Mouse (Mus musculus): ENCODE results near the gene Sugct. TPM values are rescaled to one million over a fixed set of nuclear protein-coding genes. Genes with fewer than 3 reads are reported as not detected.

Gene Sugct
- total and polyA plus RNA-seq, 2 experiments from 2014 or later, result 1.4 to 2.1 TPM

DNA sequence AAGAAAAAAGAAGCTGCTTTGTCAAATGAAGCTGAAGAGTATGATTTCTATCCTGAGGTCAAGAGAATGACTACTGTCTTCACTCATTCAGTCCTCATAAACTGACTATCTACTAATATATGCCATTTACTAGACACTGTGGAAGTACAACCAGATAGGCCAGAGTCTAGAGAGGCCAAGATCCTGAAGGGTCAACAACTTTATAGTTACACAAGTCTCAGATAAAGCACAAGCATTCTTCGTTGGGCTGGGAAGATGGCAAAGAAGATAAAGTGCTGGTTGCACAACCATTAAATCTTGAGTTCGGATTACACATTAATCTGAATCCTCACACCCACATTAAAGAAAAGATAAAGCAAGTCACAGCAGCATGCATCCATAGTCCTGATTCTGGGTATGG lies 653.0 kb downstream of the Sugct start:
- H3K27ac ChIP-seq (ENCODE audit: low read depth, low read length), result no peak overlapping the region
- no peak for TF ChIP-seq CTCF (IDR thresholded peaks at IDR 0.05; ENCODE audit: low read depth)
- ATAC-seq (no peak), DNase-seq (no peak)
- H3K4me1 ChIP-seq (ENCODE audit: insufficient read depth), result no peaks in the 10 kb centered on the region
- no peaks in the 10 kb centered on the region for H3K27me3 ChIP-seq (ENCODE audit: insufficient read depth, low read length)
- no peak overlapping the region for H3K9ac ChIP-seq
- no peaks in the 10 kb centered on the region for H3K36me3 ChIP-seq (ENCODE audit: insufficient read depth)
- H3K4me3 ChIP-seq (ENCODE audit: low read depth, low read length), result no peak overlapping the region
- WGBS, result 93% methylated on average over 2 of the region's 2 CpGs
- no peak overlapping the region for H3K4me2 ChIP-seq (ENCODE audit: low read depth)
- no peaks in the 10 kb centered on the region for H3K9me3 ChIP-seq (ENCODE audit: low read length)

DNA sequence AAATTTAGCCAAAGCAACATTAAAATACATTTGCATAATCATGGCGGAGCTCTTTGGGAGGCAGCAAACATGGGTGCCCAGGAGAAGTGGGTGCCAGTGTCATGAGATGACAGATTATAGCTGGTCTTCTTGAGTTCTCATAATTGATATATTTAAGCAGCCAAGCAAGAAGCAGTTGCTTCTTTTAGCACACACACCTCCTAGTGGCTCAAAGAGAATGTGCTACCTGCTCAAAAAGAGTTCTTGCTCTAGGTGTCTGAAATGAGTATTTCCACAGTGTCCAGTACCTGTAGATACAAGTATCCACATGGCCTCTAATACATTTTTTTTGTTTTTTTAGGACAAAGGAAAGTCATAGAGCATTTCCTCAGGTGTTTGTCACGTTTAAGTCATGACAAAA lies 655.6 kb downstream of the Sugct start:
- Histone ChIP-seq H3K27ac (ENCODE audit: low read depth, low read length) (no peak overlapping the region), H3K4me1 (ENCODE audit: insufficient read depth) (no peaks in the 10 kb centered on the region), H3K4me3 (ENCODE audit: low read depth, low read length) (no peak overlapping the region), H3K4me2 (ENCODE audit: low read depth) (no peak overlapping the region), H3K9ac (no peak overlapping the region), H3K36me3 (ENCODE audit: insufficient read depth) (no peaks in the 10 kb centered on the region), H3K9me3 (ENCODE audit: low read length) (no peaks in the 10 kb centered on the region), H3K27me3 (ENCODE audit: insufficient read depth, low read length) (no peaks in the 10 kb centered on the region)
- peak; percentile 18; the same call in 1 of the 2 replicates for TF ChIP-seq CTCF (IDR thresholded peaks at IDR 0.05; ENCODE audit: low read depth)
- WGBS, result 72% methylated on average over 2 of the region's 2 CpGs
- DNase-seq (peak; percentile 7), ATAC-seq (no peak)

DNA sequence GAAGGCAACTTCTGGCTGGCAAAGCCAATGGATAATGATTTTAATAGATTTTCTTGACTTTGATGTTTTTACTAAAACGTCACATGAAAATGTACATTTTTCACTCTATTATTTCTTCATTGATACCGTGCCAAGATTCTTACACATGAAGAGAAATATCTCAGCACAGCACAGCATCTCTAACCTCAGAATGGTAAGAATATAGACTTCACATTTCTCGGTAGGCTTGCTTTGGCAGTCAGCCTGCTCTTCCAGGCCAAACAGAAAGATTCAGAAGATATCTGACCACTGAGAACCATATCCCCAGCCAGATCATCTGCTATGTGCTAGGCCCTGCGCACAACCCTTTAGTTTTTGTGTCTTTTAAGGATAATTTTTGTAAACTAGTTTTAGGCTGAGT lies 657.0 kb downstream of the Sugct start:
- Histone ChIP-seq H3K4me1 (ENCODE audit: insufficient read depth) (no peaks in the 10 kb centered on the region), H3K36me3 (ENCODE audit: insufficient read depth) (no peaks in the 10 kb centered on the region), H3K27me3 (ENCODE audit: insufficient read depth, low read length) (no peaks in the 10 kb centered on the region), H3K9me3 (ENCODE audit: low read length) (no peaks in the 10 kb centered on the region), H3K4me3 (ENCODE audit: low read depth, low read length) (no peak overlapping the region), H3K27ac (ENCODE audit: low read depth, low read length) (no peak overlapping the region), H3K4me2 (ENCODE audit: low read depth) (no peak overlapping the region), H3K9ac (no peak overlapping the region)
- DNase-seq, result no peak
- 78% methylated on average over 4 of the region's 4 CpGs for WGBS
- no peak for ATAC-seq
- no peak for TF ChIP-seq CTCF (IDR thresholded peaks at IDR 0.05; ENCODE audit: low read depth)

DNA sequence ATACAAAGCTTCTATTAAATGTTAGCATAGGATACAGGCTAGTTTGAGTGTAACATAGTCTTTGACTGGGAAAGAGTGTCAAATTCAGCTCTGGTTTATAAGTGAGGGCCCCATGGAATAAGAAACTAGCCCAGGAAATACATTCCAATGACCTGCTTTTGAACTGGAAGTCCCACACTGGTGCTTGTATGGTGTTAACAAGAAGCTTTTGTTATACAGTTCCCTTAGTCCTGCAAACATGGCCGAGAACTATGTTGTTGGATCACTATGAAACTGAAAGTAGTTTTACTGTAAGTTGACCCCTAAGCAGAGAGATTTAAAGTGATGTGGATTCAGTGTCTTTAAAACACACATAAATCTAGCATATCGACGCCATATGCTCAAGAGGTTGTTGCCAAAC lies 657.5 kb downstream of the Sugct start:
- Histone ChIP-seq H3K4me2 (ENCODE audit: low read depth) (no peak overlapping the region), H3K36me3 (ENCODE audit: insufficient read depth) (no peaks in the 10 kb centered on the region), H3K4me3 (ENCODE audit: low read depth, low read length) (no peak overlapping the region), H3K27me3 (ENCODE audit: insufficient read depth, low read length) (no peaks in the 10 kb centered on the region), H3K9ac (no peak overlapping the region), H3K27ac (ENCODE audit: low read depth, low read length) (no peak overlapping the region), H3K4me1 (ENCODE audit: insufficient read depth) (no peaks in the 10 kb centered on the region), H3K9me3 (ENCODE audit: low read length) (no peaks in the 10 kb centered on the region)
- ATAC-seq (no peak), DNase-seq (peak; percentile 1)
- no peak for TF ChIP-seq CTCF (IDR thresholded peaks at IDR 0.05; ENCODE audit: low read depth)
- WGBS, result 74% methylated on average over 3 of the region's 3 CpGs

DNA sequence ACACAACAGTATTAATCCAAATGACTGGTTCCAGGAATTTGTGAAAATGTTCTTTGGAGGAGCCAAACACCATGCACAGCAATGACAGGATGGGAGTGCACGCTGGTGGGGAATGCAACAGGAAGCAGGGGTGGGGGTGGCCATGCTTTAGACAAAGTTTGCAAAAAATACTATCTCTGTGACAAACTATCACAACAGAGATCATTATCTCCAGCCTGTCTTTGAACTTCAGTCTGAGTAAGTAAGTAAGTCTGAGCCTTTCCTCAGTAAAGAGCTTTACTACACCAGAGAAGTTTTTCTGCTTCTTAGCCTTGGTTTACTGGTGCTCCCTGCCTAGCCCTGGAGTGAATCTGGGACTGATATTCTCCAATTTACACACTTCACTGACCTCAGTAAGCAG lies 664.6 kb downstream of the Sugct start:
- ATAC-seq (no peak), DNase-seq (no peak)
- Histone ChIP-seq H3K27ac (ENCODE audit: low read depth, low read length) (no peak overlapping the region), H3K4me1 (ENCODE audit: insufficient read depth) (no peaks in the 10 kb centered on the region), H3K9me3 (ENCODE audit: low read length) (no peaks in the 10 kb centered on the region), H3K4me3 (ENCODE audit: low read depth, low read length) (no peak overlapping the region), H3K27me3 (ENCODE audit: insufficient read depth, low read length) (no peaks in the 10 kb centered on the region), H3K4me2 (ENCODE audit: low read depth) (no peak overlapping the region), H3K36me3 (ENCODE audit: insufficient read depth) (no peaks in the 10 kb centered on the region), H3K9ac (no peak overlapping the region)
- TF ChIP-seq CTCF (IDR thresholded peaks at IDR 0.05; ENCODE audit: low read depth), result no peak
- WGBS, result 85% methylated on average over 1 of the region's 1 CpGs

DNA sequence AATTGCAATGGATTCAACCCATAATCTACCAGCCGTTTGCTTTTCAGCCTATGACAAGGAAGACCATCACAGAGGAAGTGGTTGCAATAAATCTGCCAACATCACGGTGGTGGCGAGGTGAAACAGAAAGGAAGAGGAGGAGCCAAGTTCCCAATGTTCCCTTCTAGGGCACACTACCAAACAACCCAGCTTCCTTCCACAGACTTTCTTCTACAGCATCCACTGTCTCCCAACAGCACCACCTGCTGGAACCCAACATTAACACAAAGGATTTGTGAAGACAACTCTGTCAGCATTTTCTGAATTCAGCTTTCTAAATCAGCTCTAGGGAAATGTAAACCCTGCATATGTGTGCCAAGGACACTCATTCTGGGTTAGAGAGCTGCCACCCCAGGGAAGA lies 666.8 kb downstream of the Sugct start:
- Histone ChIP-seq H3K9ac (no peak overlapping the region), H3K4me1 (ENCODE audit: insufficient read depth) (no peaks in the 10 kb centered on the region), H3K4me3 (ENCODE audit: low read depth, low read length) (no peak overlapping the region), H3K27me3 (ENCODE audit: insufficient read depth, low read length) (no peaks in the 10 kb centered on the region), H3K4me2 (ENCODE audit: low read depth) (no peak overlapping the region), H3K9me3 (ENCODE audit: low read length) (no peaks in the 10 kb centered on the region), H3K27ac (ENCODE audit: low read depth, low read length) (no peak overlapping the region), H3K36me3 (ENCODE audit: insufficient read depth) (no peaks in the 10 kb centered on the region)
- 48% methylated on average over 3 of the region's 3 CpGs for WGBS
- TF ChIP-seq CTCF (IDR thresholded peaks at IDR 0.05; ENCODE audit: low read depth), result peak; percentile 71
- DNase-seq, result peak; percentile 68
- peak; percentile 51; the same call in 1 of the 2 replicates for ATAC-seq

DNA sequence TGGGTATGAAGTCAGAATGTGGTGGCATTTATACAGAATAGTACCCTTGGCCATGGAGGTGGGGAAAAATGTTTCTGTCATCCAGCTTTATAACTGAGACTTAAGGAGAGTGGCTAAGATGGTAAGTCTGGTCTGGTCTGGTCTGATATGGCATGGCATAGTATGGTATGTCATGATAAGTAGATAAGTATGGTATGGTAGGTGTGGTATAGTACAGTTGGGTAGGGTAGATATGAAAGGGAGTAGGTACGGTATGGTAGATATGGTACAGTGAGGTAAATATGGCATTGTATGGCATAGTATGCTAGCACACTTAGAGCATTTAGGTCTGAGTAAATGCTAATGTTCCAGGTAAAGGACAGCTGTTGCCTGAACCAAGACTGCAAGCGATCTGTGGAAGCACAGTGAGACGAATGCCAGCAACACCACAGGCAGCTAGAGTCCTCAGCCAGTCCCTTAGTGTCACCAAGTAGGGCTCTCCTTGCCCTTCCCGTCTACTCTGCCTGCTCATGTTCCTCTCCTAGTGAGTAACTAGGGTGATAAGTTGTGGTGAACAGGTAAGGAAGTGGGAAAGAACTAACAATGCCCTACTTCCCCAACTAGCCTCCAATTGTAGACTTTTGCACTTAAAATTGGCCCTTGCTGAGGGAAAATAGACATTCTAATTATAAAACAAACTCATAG lies 667.4 kb downstream of the Sugct start:
- TF ChIP-seq CTCF (IDR thresholded peaks at IDR 0.05; ENCODE audit: low read depth), result no peak
- H3K27ac ChIP-seq (ENCODE audit: low read depth, low read length), result no peak overlapping the region
- H3K36me3 ChIP-seq (ENCODE audit: insufficient read depth), result no peaks in the 10 kb centered on the region
- H3K4me2 ChIP-seq (ENCODE audit: low read depth), result no peak overlapping the region
- H3K4me1 ChIP-seq (ENCODE audit: insufficient read depth), result no peaks in the 10 kb centered on the region
- H3K9ac ChIP-seq, result no peak overlapping the region
- WGBS, result 95% methylated on average over 4 of the region's 4 CpGs
- no peaks in the 10 kb centered on the region for H3K9me3 ChIP-seq (ENCODE audit: low read length)
- H3K4me3 ChIP-seq (ENCODE audit: low read depth, low read length), result no peak overlapping the region
- DNase-seq, result no peak
- no peaks in the 10 kb centered on the region for H3K27me3 ChIP-seq (ENCODE audit: insufficient read depth, low read length)
- no peak for ATAC-seq
